ENCODE assay signal across 8 mouse cellular contexts in the genomic region with DNA sequence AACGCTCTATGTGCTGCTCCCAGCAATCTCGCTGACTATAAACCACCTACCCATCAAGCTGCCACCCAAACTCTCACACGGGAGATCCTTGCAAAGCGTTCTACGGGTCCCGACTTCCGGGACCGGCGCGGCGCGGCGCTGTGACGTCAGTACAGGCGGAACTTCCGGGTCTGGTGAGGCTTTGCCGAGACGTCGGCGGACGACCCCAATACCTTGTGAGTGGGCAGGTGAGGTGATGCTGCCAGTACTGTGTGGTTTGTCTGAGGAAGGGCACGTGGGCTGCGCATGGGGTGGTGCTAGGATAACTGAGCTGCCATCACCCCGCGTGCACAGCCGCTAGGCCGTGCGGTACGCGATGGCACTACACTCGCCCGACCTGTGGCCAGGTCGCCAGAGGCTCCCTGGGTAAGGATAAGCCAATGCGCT. TPM values are rescaled to one million over a fixed set of nuclear protein-coding genes. Genes with fewer than 3 reads are reported as not detected.
A peak's percentile ranks its signal among the peaks of the same experiment; 100 is the strongest.
DNase-seq lines count a peak whose midpoint lies in the region; ATAC-seq and TF ChIP-seq lines count a peak whose summit lies in the region.

A gene (plus strand): TSS at position 130 of the 426 bp plus-strand sequence.

- under 1% methylated on average over 34 of the region's 34 CpGs for WGBS in forebrain, embryonic 15.5 days
- under 1% methylated on average over 34 of the region's 34 CpGs for whole genome bisulfite sequencing in lung, adult 2 months

- H3K4me2 ChIP-seq in forebrain, embryonic 15.5 days (replicated peaks), result peak within 1 kb of the TSS; percentile 58

- H3K9me3 ChIP-seq in ES-Bruce4 (replicated peaks; ENCODE audit: control insufficient read depth, insufficient read depth, low read length, poor library complexity, severe bottlenecking), result no peaks in the 10 kb centered on the region
- H3K9me3 ChIP-seq in forebrain, embryonic 15.5 days, result no peaks in the 10 kb centered on the region; the same call in none of the 2 replicates

- peak; percentile 85 for DNase-seq in cerebellum, adult 11 months
- peak; percentile 65 for DNase-seq in heart, postnatal 25 days (ENCODE audit: low spot score)
- DNase-seq in layer of hippocampus, adult 18-20 months (ENCODE audit: low spot score in 2 of 2), result peak; percentile 87 to 93
- DNase-seq in lung, adult 2 months, result peak; percentile 89
- peak; percentile 87 to 88 for DNase-seq in thymus, adult 18-20 months

- H3K27me3 ChIP-seq in ES-Bruce4 (ENCODE audit: control insufficient read depth, insufficient read depth, low read length, poor library complexity, severe bottlenecking), result no peaks in the 10 kb centered on the region
- no peaks in the 10 kb centered on the region for H3K27me3 ChIP-seq in forebrain, embryonic 15.5 days

- H3K4me1 ChIP-seq in ES-Bruce4 (ENCODE audit: control insufficient read depth, insufficient read depth, low read length), result no peaks in the 10 kb centered on the region
- H3K4me1 ChIP-seq in forebrain, embryonic 15.5 days, result peaks cover 14% of the 10 kb centered on the region
- no peaks in the 10 kb centered on the region for H3K4me1 ChIP-seq in lung, adult 2 months (ENCODE audit: control insufficient read depth, insufficient read depth, low read length)

- peak within 1 kb of the TSS; percentile 56 for H3K9ac ChIP-seq in ES-Bruce4 (ENCODE audit: low read depth, poor library complexity, severe bottlenecking)
- H3K9ac ChIP-seq in forebrain, embryonic 15.5 days (replicated peaks), result peak within 1 kb of the TSS; percentile 76

- peak within 1 kb of the TSS; percentile 99 for H3K4me3 ChIP-seq in ES-Bruce4 (ENCODE audit: low read depth, low read length)
- H3K4me3 ChIP-seq in forebrain, embryonic 15.5 days, result peak within 1 kb of the TSS; percentile 84
- H3K4me3 ChIP-seq in lung, adult 2 months (replicated peaks; ENCODE audit: extremely low read depth, low read depth, low read length), result peak within 1 kb of the TSS; percentile 85

- no peak for TF ChIP-seq CTCF in ES-Bruce4 (IDR thresholded peaks at IDR 0.05; ENCODE audit: low read depth, low read length)
- peak; percentile 30; the same call in 1 of the 2 replicates for TF ChIP-seq CTCF in lung, adult 2 months (IDR thresholded peaks at IDR 0.05; ENCODE audit: insufficient read depth, low read length)

- no peak within 1 kb of the TSS for H3K27ac ChIP-seq in ES-Bruce4 (ENCODE audit: insufficient read depth, low read length)
- H3K27ac ChIP-seq in forebrain, embryonic 15.5 days (replicated peaks), result peak within 1 kb of the TSS; percentile 44

- no peaks in the 10 kb centered on the region for H3K36me3 ChIP-seq in ES-Bruce4 (ENCODE audit: control insufficient read depth, insufficient read depth, low read length, poor library complexity, severe bottlenecking)
- H3K36me3 ChIP-seq in forebrain, embryonic 15.5 days, result peaks cover 3% of the 10 kb centered on the region

- intact Hi-C loops in heart, postnatal 25 days (cut with DNase I), result no loop called here

- peak; percentile 61 for TF ChIP-seq POLR2A in ES-Bruce4 (IDR thresholded peaks at IDR 0.05; ENCODE audit: insufficient read depth, low read length)
- TF ChIP-seq POLR2A in lung, adult 2 months (IDR thresholded peaks at IDR 0.05; ENCODE audit: borderline replicate concordance, extremely low read depth, low read depth, low read length), result peak; percentile 59; the same call in 1 of the 2 replicates

- peak; percentile 99 for ATAC-seq in forebrain, embryonic 15.5 days (replicated peaks)
- ATAC-seq in neutrophil, adult 5-6 weeks (ENCODE audit: extremely low read depth, insufficient number of reproducible peaks, low FRiP score, poor library complexity, severe bottlenecking), result peak; percentile 96

- no peak for TF ChIP-seq EP300 in ES-Bruce4 (IDR thresholded peaks at IDR 0.05; ENCODE audit: insufficient read depth, low read depth, low read length)

RNA-seq across cellular contexts. Expression of the gene that starts here (rescaled TPM):
- polyA plus RNA-seq in ES-Bruce4 (2011; ENCODE audit: insufficient read depth, insufficient read length, low read depth, missing spikeins), result 57.3 and 72.0 TPM in 2 replicates
- 85.3 and 94.6 TPM in 2 replicates for polyA plus RNA-seq in forebrain, embryonic 15.5 days (2015; fragmentation: Nextera tagmentation; extraction: Ambion mirVana)
- 10 to 100 TPM; 26.3 to 27.0 TPM for total RNA-seq in heart, postnatal 25 days (2021)
- 10 to 100 TPM; 43.6 to 45.4 TPM for total RNA-seq in layer of hippocampus, adult 18-20 months (2021)
- polyA plus RNA-seq in lung, adult 2 months (2012; rRNA removed), result 19.6 and 33.1 TPM in 2 replicates
- 30.8 and 34.7 TPM in 2 replicates for total RNA-seq in neutrophil, adult 5-6 weeks (2017)
